Mouse (Mus musculus): ENCODE data around the gene Etl4. TPM values are rescaled to one million over a fixed set of nuclear protein-coding genes. Genes with fewer than 3 reads are reported as not detected.
A peak's percentile ranks its signal among the peaks of the same experiment; 100 is the strongest.

Gene Etl4
- total and polyA plus RNA-seq, 2 experiments from 2014 or later = 7.6 to 20.6 TPM

GRCm38 (mm10) chr2:20711024-20711423, 801.4 kb downstream of the Etl4 start:
- WGBS = 33% methylated on average over 2 of the region's 2 CpGs
- DNase-seq (ENCODE audit: low spot score) (no peak), ATAC-seq (ENCODE audit: insufficient read depth, low read depth) (no peak)
- Histone ChIP-seq H3K4me2 (ENCODE audit: low read depth, low read length) (no peak overlapping the region), H3K36me3 (replicated peaks; ENCODE audit: control insufficient read depth, insufficient read depth, low read length) (no peaks in the 10 kb centered on the region; the same call in 1 of the 2 replicates), H3K27ac (ENCODE audit: low read depth) (no peak overlapping the region), H3K4me1 (ENCODE audit: control insufficient read depth, insufficient read depth) (peaks cover 4% of the 10 kb centered on the region; the same call in 1 of the 2 replicates), H3K9ac (replicated peaks; ENCODE audit: low read depth, low read length) (no peak overlapping the region), H3K4me3 (ENCODE audit: low read depth, low read length) (no peak overlapping the region), H3K27me3 (ENCODE audit: control insufficient read depth, insufficient read depth, low read length) (no peaks in the 10 kb centered on the region), H3K9me3 (replicated peaks; ENCODE audit: control insufficient read depth, low read length) (no peaks in the 10 kb centered on the region)
- TF ChIP-seq EP300 (IDR thresholded peaks at IDR 0.05; ENCODE audit: low read depth) (no peak), CTCF (IDR thresholded peaks at IDR 0.05; ENCODE audit: low read depth) (no peak)

- WGBS = 45% methylated on average over 4 of the region's 4 CpGs
- H3K4me3 ChIP-seq (ENCODE audit: low read depth, low read length) = no peak overlapping the region
- no peaks in the 10 kb centered on the region for H3K9me3 ChIP-seq (replicated peaks; ENCODE audit: control insufficient read depth, low read length)
- H3K4me1 ChIP-seq (ENCODE audit: control insufficient read depth, insufficient read depth) = peaks cover 22% of the 10 kb centered on the region
- TF ChIP-seq EP300 (IDR thresholded peaks at IDR 0.05; ENCODE audit: low read depth) (no peak), CTCF (IDR thresholded peaks at IDR 0.05; ENCODE audit: low read depth) (no peak)
- H3K27me3 ChIP-seq (ENCODE audit: control insufficient read depth, insufficient read depth, low read length) = no peaks in the 10 kb centered on the region
- H3K9ac ChIP-seq (replicated peaks; ENCODE audit: low read depth, low read length) = no peak overlapping the region
- H3K4me2 ChIP-seq (ENCODE audit: low read depth, low read length) = no peak overlapping the region
- H3K27ac ChIP-seq (ENCODE audit: low read depth) = 0 out of 2 replicates have a peak overlapping the region, but pooled peaks have one; percentile 18
- no peaks in the 10 kb centered on the region for H3K36me3 ChIP-seq (replicated peaks; ENCODE audit: control insufficient read depth, insufficient read depth, low read length)
- DNase-seq (ENCODE audit: low spot score) = no peak
- 0 out of 2 replicates have a peak, but pooled peaks have one; percentile 39 for ATAC-seq (ENCODE audit: insufficient read depth, low read depth)
Observed at GRCm38 (mm10) chr2:20719105-20719504, 809.5 kb downstream of the Etl4 start.

- Histone ChIP-seq H3K27ac (ENCODE audit: low read depth) (no peak overlapping the region), H3K9ac (replicated peaks; ENCODE audit: low read depth, low read length) (no peak overlapping the region), H3K27me3 (ENCODE audit: control insufficient read depth, insufficient read depth, low read length) (no peaks in the 10 kb centered on the region), H3K9me3 (replicated peaks; ENCODE audit: control insufficient read depth, low read length) (no peaks in the 10 kb centered on the region), H3K4me1 (ENCODE audit: control insufficient read depth, insufficient read depth) (peaks cover 22% of the 10 kb centered on the region), H3K4me2 (ENCODE audit: low read depth, low read length) (no peak overlapping the region), H3K4me3 (ENCODE audit: low read depth, low read length) (no peak overlapping the region), H3K36me3 (replicated peaks; ENCODE audit: control insufficient read depth, insufficient read depth, low read length) (no peaks in the 10 kb centered on the region)
- TF ChIP-seq EP300 (IDR thresholded peaks at IDR 0.05; ENCODE audit: low read depth) = no peak
- no peak for TF ChIP-seq CTCF (IDR thresholded peaks at IDR 0.05; ENCODE audit: low read depth)
- 65% methylated on average over 3 of the region's 3 CpGs for WGBS
- DNase-seq (ENCODE audit: low spot score) = no peak
- ATAC-seq (ENCODE audit: insufficient read depth, low read depth) = no peak
Observed at GRCm38 (mm10) chr2:20721098-20721497, 811.5 kb downstream of the Etl4 start.

GRCm38 (mm10) chr2:20722165-20722991, 812.8 kb downstream of the Etl4 start:
- Histone ChIP-seq H3K27me3 (ENCODE audit: control insufficient read depth, insufficient read depth, low read length) (no peaks in the 10 kb centered on the region), H3K9me3 (replicated peaks; ENCODE audit: control insufficient read depth, low read length) (no peaks in the 10 kb centered on the region), H3K9ac (replicated peaks; ENCODE audit: low read depth, low read length) (peak overlapping the region; percentile 44), H3K4me2 (ENCODE audit: low read depth, low read length) (peak overlapping the region; percentile 61), H3K36me3 (replicated peaks; ENCODE audit: control insufficient read depth, insufficient read depth, low read length) (no peaks in the 10 kb centered on the region), H3K4me3 (ENCODE audit: low read depth, low read length) (peak overlapping the region; percentile 43), H3K27ac (ENCODE audit: low read depth) (peak overlapping the region; percentile 57), H3K4me1 (ENCODE audit: control insufficient read depth, insufficient read depth) (peaks cover 22% of the 10 kb centered on the region)
- TF ChIP-seq EP300 (IDR thresholded peaks at IDR 0.05; ENCODE audit: low read depth) (no peak), CTCF (IDR thresholded peaks at IDR 0.05; ENCODE audit: low read depth) (no peak)
- WGBS = 23% methylated on average over 15 of the region's 15 CpGs
- peak; percentile 69 for ATAC-seq (ENCODE audit: insufficient read depth, low read depth)
- peak; percentile 54 for DNase-seq (ENCODE audit: low spot score)

GRCm38 (mm10) chr2:20723990-20724745, 814.6 kb downstream of the Etl4 start:
- no peak overlapping the region for H3K4me3 ChIP-seq (ENCODE audit: low read depth, low read length)

More at GRCm38 (mm10) chr2:20723990-20724745, 814.6 kb downstream of the Etl4 start:
- no peak overlapping the region for H3K27ac ChIP-seq (ENCODE audit: low read depth)
- H3K4me2 ChIP-seq (ENCODE audit: low read depth, low read length) = peak overlapping the region; percentile 61
- no peak overlapping the region for H3K9ac ChIP-seq (replicated peaks; ENCODE audit: low read depth, low read length)
- no peaks in the 10 kb centered on the region for H3K9me3 ChIP-seq (replicated peaks; ENCODE audit: control insufficient read depth, low read length)
- TF ChIP-seq EP300 (IDR thresholded peaks at IDR 0.05; ENCODE audit: low read depth) (no peak), CTCF (IDR thresholded peaks at IDR 0.05; ENCODE audit: low read depth) (no peak)
- no peaks in the 10 kb centered on the region for H3K36me3 ChIP-seq (replicated peaks; ENCODE audit: control insufficient read depth, insufficient read depth, low read length)
- WGBS = 57% methylated on average over 2 of the region's 2 CpGs
- peaks cover 18% of the 10 kb centered on the region for H3K4me1 ChIP-seq (ENCODE audit: control insufficient read depth, insufficient read depth)
- no peaks in the 10 kb centered on the region for H3K27me3 ChIP-seq (ENCODE audit: control insufficient read depth, insufficient read depth, low read length)
- ATAC-seq (ENCODE audit: insufficient read depth, low read depth) (no peak), DNase-seq (ENCODE audit: low spot score) (no peak)

All from heart, postnatal 0 days (tissue).